Mouse (Mus musculus): ENCODE measurements around the gene Neurl1b.
A peak's percentile ranks its signal among the peaks of the same experiment; 100 is the strongest.

DNA sequence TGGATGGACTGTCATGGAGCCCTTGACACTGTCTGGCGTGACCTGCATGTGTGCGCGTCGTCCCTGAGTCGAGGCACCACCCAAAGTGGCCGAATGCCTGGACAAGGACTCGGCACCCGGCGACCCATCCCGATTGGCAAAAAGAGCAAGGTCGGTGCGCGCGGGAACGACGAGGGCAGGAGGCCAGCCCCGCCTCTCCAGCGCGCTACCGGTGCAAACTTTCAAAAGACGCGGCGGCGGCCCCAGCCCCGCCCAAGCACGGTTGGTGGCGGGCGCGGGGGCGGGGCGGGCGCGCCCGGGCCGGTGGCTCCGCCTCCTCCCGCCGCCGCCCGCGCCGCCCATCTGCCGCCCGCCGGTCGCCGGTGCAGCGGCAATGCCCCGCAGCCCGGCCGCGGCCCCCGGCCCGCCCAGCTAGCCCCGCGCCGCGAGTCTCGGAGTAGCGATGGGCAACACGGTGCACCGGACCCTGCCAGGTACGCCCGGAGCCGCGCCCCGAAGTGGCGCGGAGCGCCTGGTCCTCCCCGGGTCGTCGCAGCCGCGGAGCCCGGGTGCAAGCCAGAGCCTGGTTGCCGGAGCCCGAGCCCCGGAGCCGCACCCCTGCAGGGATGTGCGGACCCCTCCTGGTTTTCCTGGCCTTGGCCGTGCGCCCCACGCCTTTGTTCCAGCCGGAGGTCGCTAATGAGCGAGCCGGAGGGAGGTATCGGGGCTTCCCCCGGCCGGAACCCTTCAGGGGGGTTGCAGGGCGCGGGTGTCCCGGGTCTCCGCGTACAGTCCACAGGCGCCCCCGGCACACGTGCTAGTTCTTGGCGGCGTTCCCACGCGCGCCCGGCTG is at the start of gene Neurl1b:
- TF ChIP-seq CTCF (IDR thresholded peaks at IDR 0.05; ENCODE audit: control insufficient read depth, insufficient read depth, low read length), result no peak
- 0 out of 2 replicates have a peak, but pooled peaks have one; percentile 19 for TF ChIP-seq POLR2A (IDR thresholded peaks at IDR 0.05; ENCODE audit: borderline replicate concordance, control insufficient read depth, low read depth, low read length)

All from bone marrow, adult 2 months (tissue).